Mouse (Mus musculus) gastrocnemius, postnatal 14 days (tissue): ENCODE data around the gene Pcdh19. TPM values are rescaled to one million over a fixed set of nuclear protein-coding genes. Genes with fewer than 3 reads are reported as not detected.

Source experiments
- total RNA-seq, 2 experiments: library from RNA; stranded (reverse); gene quantifications; 2 replicates each; pipeline ENCODE4 v1.2.3; 2021

Gene Pcdh19
- total RNA-seq, 2 experiments from 2014 or later: 6.1 to 8.2 TPM

Other genes with a start within 250 kb of the Pcdh19 start
- 10 to 100 TPM; 87.2 to 89.3 TPM for gene Tnmd, start 162.0 kb upstream of the Pcdh19 start, total RNA-seq
- 10 to 100 TPM; 12.3 to 13.0 TPM for gene Tspan6, start 209.4 kb upstream of the Pcdh19 start, total RNA-seq
- 1 to 10 TPM; 8.4 to 8.7 TPM for gene Srpx2, start 219.4 kb upstream of the Pcdh19 start, total RNA-seq